Mouse (Mus musculus) layer of hippocampus, postnatal 10 days (tissue): Measurements from ENCODE around the gene Bin2. TPM values are rescaled to one million over a fixed set of nuclear protein-coding genes. Genes with fewer than 3 reads are reported as not detected.
A peak's percentile ranks its signal among the peaks of the same experiment; 100 is the strongest.

Experiments
- DNase-seq, 2 experiments: peaks; one replicate each; pipeline ENCODE4 v3.0.0; 2021; ENCODE audit warnings: low spot score in 2 of 2
- long read RNA-seq: library from polyadenylated mRNA; stranded (forward); transcript quantifications from one replicate; pipeline ENCODE4 v2.0.0, GENCODE M21; 2023
- total RNA-seq, 2 experiments: library from RNA; stranded (reverse); gene quantifications; 2 replicates each; pipeline ENCODE4 v1.2.3; 2021

Gene Bin2
- 1 to 10 TPM; 3.9 to 4.8 TPM for total RNA-seq
- long read RNA-seq, partial matches to known transcripts, result 2 of 5 reads
- long read RNA-seq, other reads (novel, unspliced or antisense), result 0 of 5 reads

DNA sequence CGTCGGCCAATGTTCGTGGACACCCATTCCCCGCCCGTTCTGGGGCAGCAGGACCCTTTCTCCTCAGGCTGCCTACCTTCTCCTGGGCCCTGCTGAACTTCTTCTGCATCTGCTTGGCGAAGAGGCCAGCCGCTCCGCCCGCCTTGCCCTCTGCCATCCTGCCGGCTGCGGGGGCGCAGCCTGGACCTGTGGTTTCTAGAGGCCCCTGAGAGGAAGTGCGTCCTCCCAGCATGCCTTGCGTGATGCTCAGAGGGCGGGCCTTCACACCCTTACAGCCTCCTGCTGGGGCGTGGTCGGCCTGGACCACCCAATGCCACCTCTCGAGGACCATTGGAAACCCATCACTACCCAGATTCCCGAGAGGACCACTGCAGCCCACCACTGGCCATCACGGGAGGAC, at the start of gene Bin2:
Bin2 (minus strand) TSS at position 217 of the 400 bp plus-strand sequence.
- DNase-seq, result peak in 1 of 2 experiments; percentile 30

DNA sequence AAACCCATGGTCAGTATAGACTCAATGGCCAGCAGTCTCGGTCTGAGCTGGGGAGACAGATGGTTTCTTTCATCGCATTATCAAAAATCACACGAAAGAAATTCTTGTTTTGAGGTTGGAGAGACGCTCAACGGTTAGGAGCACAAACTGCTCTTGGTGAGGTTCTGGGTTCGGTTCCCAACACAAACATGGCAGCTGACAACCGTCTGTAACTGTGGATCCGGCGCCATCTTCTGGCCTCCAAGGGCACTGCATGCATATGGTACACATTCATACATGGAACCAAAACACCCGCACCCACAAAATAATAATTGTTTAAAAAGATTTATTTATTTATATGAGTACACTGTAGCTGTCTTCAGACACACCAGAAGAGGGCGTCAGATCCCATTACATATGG, 49.2 kb upstream of the Bin2 start:
- DNase-seq, result no peak

GRCm38 (mm10) chr15:100717933-100718332, 48.6 kb upstream of the Bin2 start:
- no peak for DNase-seq

GRCm38 (mm10) chr15:100715399-100715993, 46.1 kb upstream of the Bin2 start:
- DNase-seq, result no peak

DNA sequence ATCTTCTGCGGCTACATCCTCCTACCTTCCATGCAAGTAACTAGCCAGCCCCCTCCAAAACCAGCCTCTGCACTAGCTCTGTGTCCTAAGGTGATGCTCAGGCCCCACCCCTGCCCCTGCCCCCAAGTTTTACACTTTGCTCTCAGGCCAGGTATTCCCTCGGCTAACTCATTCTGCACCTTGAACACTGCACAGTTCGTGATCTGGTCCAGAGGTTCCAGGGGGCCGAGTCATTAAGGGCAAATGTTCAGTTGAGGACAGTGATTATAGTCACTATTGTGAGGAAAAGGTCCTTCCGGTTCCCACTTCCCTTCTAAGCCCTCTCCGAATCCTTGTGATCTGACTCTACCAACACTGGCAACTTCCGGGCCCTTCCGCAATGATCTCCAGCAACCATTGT, 45.1 kb upstream of the Bin2 start:
- no peak for DNase-seq

GRCm38 (mm10) chr15:100710838-100711237, 41.5 kb upstream of the Bin2 start:
- no peak for DNase-seq

GRCm38 (mm10) chr15:100708433-100709078, 39.2 kb upstream of the Bin2 start:
- DNase-seq, result no peak

GRCm38 (mm10) chr15:100706226-100706625, 36.9 kb upstream of the Bin2 start:
- no peak for DNase-seq

DNA sequence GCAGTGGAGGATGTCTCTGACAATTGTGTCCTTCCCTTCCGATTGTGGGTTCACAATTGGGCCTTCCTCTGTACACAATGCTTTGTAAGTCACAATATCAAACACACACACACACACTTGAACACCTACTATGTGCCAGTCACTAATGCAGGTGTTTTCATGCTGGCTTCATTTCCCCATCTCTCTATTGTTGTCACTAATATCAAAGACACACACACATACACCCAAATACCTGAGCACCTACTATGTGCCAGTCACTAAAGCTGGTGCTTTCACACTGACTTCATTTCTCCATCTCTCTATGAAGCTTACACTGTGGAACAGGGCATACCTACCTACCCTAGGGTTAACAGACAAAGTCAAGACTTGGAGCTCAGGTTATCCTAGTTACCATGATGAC, 36.0 kb upstream of the Bin2 start:
- no peak for DNase-seq

DNA sequence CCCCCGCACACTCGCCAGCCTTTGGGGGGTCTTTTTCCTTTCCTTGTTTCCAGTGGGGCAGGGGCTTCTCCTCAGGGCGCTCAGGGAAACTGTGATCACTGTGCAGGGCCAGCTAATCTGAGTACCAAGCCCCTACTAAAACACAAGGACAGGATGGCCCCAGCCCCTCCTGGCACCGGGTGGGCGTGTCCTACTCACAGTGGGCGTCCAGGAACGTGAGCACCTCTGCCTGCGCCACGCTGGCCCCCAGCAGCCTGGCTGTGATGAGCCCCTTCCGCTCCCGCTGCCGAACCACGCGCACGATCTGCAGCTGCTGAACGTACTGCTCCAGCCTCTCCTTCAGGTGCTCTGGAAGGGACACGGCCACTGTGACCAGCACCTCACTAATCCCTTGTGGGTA, 34.6 kb upstream of the Bin2 start:
- DNase-seq, result no peak

GRCm38 (mm10) chr15:100701856-100702255, 32.5 kb upstream of the Bin2 start:
- no peak for DNase-seq

DNA sequence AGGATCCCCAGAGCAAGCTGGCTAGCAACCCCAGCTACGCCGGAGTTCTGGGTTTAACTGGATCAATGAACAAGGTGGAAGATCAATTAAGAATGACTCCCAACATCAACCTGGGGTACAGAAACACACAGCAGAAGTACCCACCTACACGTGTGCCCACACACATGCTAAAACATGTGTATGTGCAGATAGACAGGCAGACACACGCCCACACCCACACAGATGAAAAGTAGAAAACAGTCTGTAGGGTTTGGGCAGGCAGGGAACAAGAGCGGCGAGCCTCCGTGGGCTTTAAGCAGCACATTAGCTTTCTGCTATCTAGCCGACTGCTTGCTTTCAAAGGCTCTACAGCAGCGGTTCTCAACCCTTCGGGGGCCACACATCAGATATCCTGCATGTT, 31.8 kb upstream of the Bin2 start:
- no peak for DNase-seq

DNA sequence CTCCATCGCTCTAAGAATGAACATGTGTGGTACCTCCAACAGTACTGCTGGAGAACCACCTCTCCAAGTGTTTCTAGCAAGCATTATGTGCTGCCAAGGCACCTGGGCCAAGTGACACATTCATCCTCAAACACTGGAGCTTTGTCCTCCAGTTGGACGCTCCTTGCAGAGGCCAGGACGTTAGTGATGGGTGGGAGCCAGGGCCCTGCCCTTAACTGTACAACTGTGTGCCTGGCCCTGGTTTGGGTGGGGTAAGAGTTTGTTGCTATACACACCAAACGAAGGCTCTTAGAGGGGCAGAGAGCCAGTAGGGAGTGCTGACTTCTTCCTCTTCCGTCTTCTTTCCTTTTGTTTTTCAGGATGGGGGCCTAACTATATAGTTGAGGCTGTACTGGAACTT, 31.1 kb upstream of the Bin2 start:
- no peak for DNase-seq

DNA sequence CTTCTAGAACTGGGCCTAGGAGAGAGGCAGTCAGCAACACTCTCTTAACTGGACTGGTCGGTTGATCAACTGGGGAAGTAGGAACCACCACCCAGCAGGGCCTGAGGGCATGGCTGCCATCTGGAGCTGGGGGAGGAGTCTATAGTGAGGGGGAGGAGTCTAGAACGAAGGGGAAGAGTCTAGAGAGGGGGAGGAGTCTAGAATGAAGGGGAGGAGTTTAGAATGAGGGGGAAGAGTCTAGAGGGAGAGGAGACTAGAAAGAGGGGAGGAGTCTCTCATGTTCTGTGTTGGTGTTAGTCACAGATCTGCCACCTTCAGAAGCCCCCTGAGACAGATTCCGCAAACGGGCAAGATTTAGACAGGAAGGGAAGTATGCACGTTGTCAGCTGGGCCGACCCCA, 30.0 kb upstream of the Bin2 start:
- no peak for DNase-seq

GRCm38 (mm10) chr15:100698078-100698477, 28.7 kb upstream of the Bin2 start:
- DNase-seq, result no peak

- no peak for DNase-seq
These were observed 25.1 kb upstream of the Bin2 start for GRCm38 (mm10) chr15:100694406-100694805.

DNA sequence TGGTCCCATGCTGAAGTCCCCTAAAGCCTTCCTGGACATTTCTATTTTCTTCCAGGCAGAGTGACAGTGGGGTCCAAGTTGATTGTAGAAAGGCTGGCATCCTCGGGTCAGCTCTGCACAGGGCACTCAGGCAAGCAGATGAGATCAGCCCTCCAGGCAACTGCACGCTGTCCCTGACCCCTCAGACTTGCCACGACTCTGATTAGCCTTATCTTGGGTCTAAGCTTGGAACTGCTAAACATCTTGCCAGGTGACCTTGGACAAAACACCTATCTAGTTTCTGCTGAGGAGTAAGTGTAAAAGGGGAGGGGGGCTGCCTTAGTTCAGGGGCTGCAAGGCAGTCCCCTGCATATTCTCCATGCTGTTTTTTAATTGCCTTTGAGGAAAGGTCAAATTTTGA, 22.6 kb upstream of the Bin2 start:
- no peak for DNase-seq

DNA sequence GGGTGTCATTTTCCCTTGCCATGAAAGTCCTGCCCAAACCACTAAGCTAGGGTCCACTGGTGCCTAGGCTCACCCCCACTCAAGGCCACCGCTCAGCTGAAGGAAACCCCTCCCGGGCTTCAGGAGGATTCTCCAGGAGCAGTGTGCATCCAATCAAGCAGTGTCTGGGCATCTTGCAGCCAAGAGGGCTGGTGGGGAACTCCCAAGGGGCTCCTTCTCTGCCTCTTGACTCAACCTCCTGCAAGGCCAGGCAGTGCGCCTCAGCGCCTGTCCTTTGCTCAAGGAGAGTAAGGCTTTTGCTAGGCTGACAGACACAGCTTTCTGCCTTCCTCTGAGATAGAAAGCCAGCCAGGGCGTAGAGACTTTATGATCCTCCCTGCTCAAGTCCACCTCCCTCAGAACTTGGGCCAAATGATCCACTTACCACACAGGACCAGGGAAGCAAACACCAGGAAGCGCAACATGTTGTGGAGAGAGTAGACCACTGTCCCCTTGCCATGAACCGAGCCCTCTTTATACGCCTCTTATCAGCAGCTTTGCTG, 18.1 kb upstream of the Bin2 start, which contains the start of gene Cela1:
Cela1 (minus strand) TSS at position 492 of the 542 bp plus-strand sequence.
- no peak for DNase-seq

GRCm38 (mm10) chr15:100686989-100687388, 17.6 kb upstream of the Bin2 start:
- DNase-seq, result no peak

DNA sequence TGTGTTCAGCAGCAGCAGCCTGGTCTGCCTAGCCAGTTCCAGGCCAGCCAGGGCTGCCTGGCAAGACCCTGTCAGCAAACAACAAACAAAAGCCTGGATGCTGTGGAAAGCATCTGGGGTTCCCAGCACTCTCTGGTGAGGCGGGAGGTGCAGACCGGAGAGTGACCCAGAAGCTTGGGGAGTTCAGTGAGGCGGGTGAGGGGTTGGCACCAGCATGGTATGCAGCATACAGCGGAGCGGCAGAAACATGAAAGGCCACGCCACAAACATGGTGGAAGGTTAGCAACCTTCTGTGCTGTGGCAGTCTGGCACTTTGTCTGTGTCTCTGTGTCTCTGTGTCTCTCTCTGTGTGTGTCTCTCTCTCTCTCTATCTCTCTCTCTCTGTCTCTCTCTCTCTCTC, 17.1 kb upstream of the Bin2 start:
- no peak for DNase-seq

DNA sequence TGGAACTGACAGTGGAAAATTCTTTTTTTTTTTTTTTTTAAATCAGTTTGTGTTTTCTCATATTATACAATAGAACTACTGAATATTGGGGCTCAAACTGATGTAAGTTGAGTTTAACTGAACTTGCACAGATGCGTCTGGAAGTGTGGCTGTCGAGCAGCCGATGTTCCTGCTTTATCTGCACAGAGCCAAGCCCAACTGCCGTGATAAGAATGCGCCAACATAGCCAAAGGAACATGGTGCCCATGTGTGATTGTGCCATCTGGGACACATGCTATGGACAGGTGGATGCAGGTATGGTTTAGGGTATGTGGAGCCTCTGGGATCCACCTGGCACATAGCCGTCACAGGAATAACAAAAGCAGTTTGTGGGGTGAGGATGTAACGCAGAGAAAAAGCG, 16.5 kb upstream of the Bin2 start:
- no peak for DNase-seq

GRCm38 (mm10) chr15:100685255-100685654, 15.9 kb upstream of the Bin2 start:
- DNase-seq, result no peak

DNA sequence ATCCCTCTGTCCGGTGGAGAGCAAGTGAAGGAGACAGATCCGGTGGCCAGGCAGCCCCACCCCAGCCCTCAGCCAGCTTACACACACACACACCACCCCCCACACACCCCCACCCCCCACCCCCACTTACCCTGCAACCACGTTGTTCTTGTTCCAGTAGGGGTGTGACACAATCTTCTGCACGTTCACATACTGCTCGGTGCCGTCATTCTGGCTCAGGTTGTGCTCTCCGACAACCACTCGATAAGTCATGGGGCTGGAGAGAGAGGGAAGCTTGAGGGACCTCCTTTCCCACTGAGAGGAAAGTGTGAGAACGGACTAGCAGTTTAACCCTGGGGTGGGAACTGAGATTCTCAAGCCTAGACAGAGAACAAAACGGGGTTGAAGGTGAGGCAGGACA, 15.1 kb upstream of the Bin2 start:
- DNase-seq, result no peak
